Mouse (Mus musculus): Measurements from ENCODE around the gene Svs3b. TPM values are rescaled to one million over a fixed set of nuclear protein-coding genes. Genes with fewer than 3 reads are reported as not detected.

Svs3b gene
- polyA plus RNA-seq, 1 experiment from 2014 or later: not detected

Other genes starting within 250 kb of the Svs3b start
- 3.2 and 3.7 TPM in 2 replicates for gene Pabpc1l, start 231.2 kb downstream of the Svs3b start, polyA plus RNA-seq (2015; fragmentation: Nextera tagmentation; extraction: Ambion mirVana)
- 17.5 and 20.1 TPM in 2 replicates for gene Stk4, start 186.3 kb downstream of the Svs3b start, polyA plus RNA-seq (2015; fragmentation: Nextera tagmentation; extraction: Ambion mirVana)
- gene Tomm34, start 185.5 kb downstream of the Svs3b start, polyA plus RNA-seq (2015; fragmentation: Nextera tagmentation; extraction: Ambion mirVana): 57.8 and 61.7 TPM in 2 replicates
- gene Kcns1, start 85.5 kb downstream of the Svs3b start, polyA plus RNA-seq (2015; fragmentation: Nextera tagmentation; extraction: Ambion mirVana): 2.5 and 2.8 TPM in 2 replicates
- gene Wfdc5, start 73.9 kb downstream of the Svs3b start, polyA plus RNA-seq (2015; fragmentation: Nextera tagmentation; extraction: Ambion mirVana): not detected in 2 replicates
- 0.51 TPM in 1 of 2 replicates, not detected in the other for gene Wfdc12, start 66.0 kb downstream of the Svs3b start, polyA plus RNA-seq (2015; fragmentation: Nextera tagmentation; extraction: Ambion mirVana)
- gene Wfdc15a, start 56.5 kb downstream of the Svs3b start, polyA plus RNA-seq (2015; fragmentation: Nextera tagmentation; extraction: Ambion mirVana): not detected in 2 replicates
- gene Wfdc15b, start 35.0 kb downstream of the Svs3b start, polyA plus RNA-seq (2015; fragmentation: Nextera tagmentation; extraction: Ambion mirVana): not detected in 2 replicates
- not detected in 2 replicates for gene Svs2, start 18.2 kb downstream of the Svs3b start, polyA plus RNA-seq (2015; fragmentation: Nextera tagmentation; extraction: Ambion mirVana)
- gene Svs4, start 21.8 kb upstream of the Svs3b start, polyA plus RNA-seq (2015; fragmentation: Nextera tagmentation; extraction: Ambion mirVana): not detected in 2 replicates
- gene Svs3a, start 32.6 kb upstream of the Svs3b start, polyA plus RNA-seq (2015; fragmentation: Nextera tagmentation; extraction: Ambion mirVana): not detected in 2 replicates
- not detected in 2 replicates for gene Svs6, start 60.1 kb upstream of the Svs3b start, polyA plus RNA-seq (2015; fragmentation: Nextera tagmentation; extraction: Ambion mirVana)
- gene Svs5, start 76.1 kb upstream of the Svs3b start, polyA plus RNA-seq (2015; fragmentation: Nextera tagmentation; extraction: Ambion mirVana): not detected in 2 replicates
- gene Slpi, start 132.5 kb upstream of the Svs3b start, polyA plus RNA-seq (2015; fragmentation: Nextera tagmentation; extraction: Ambion mirVana): 3.2 and 3.8 TPM in 2 replicates
- 1.5 and 1.6 TPM in 2 replicates for gene Rbpjl, start 146.5 kb upstream of the Svs3b start, polyA plus RNA-seq (2015; fragmentation: Nextera tagmentation; extraction: Ambion mirVana)
- 192 and 200 TPM in 2 replicates for gene Matn4, start 148.5 kb upstream of the Svs3b start, polyA plus RNA-seq (2015; fragmentation: Nextera tagmentation; extraction: Ambion mirVana)
- 61.0 and 63.6 TPM in 2 replicates for gene Sdc4, start 187.2 kb upstream of the Svs3b start, polyA plus RNA-seq (2015; fragmentation: Nextera tagmentation; extraction: Ambion mirVana)
- gene Sys1, start 200.3 kb upstream of the Svs3b start, polyA plus RNA-seq (2015; fragmentation: Nextera tagmentation; extraction: Ambion mirVana): 65.2 and 66.6 TPM in 2 replicates
- gene Gm20458, start 204.3 kb upstream of the Svs3b start, polyA plus RNA-seq (2015; fragmentation: Nextera tagmentation; extraction: Ambion mirVana): 5.5 and 7.4 TPM in 2 replicates
- not detected in 2 replicates for gene Trp53tg5, start 217.1 kb upstream of the Svs3b start, polyA plus RNA-seq (2015; fragmentation: Nextera tagmentation; extraction: Ambion mirVana)
- 1.4 and 2.3 TPM in 2 replicates for gene Dbndd2, start 229.5 kb upstream of the Svs3b start, polyA plus RNA-seq (2015; fragmentation: Nextera tagmentation; extraction: Ambion mirVana)
- gene Pigt, start 240.9 kb upstream of the Svs3b start, polyA plus RNA-seq (2015; fragmentation: Nextera tagmentation; extraction: Ambion mirVana): 45.9 and 46.8 TPM in 2 replicates